Mouse (Mus musculus) cortical plate, adult 2 months (tissue): ENCODE results near the gene Dpy19l3. TPM values are rescaled to one million over a fixed set of nuclear protein-coding genes. Genes with fewer than 3 reads are reported as not detected.

Experiments
- H3K27ac ChIP-seq: fragments of 200-500 bp; 2 replicates; pipeline ENCODE4 v1.5.1; 2012; ENCODE audit warnings: low read length, control low read depth, inconsistent platforms; ENCODE audit not compliant: insufficient read depth
- H3K4me1 ChIP-seq: fragments of 200-500 bp; 2 replicates; pipeline ENCODE4 v1.6.1; 2011; ENCODE audit warnings: low read length; ENCODE audit not compliant: control insufficient read depth, insufficient read depth
- H3K4me3 ChIP-seq: fragments of 200-500 bp; 2 replicates; pipeline ENCODE4 v1.5.1; 2011; ENCODE audit warnings: mild to moderate bottlenecking, low read length, control low read depth; ENCODE audit not compliant: insufficient read depth
- CTCF ChIP-seq: fragments of 200-500 bp; IDR thresholded peaks from 2 replicates; pipeline ENCODE4 v1.5.1; 2011; ENCODE audit warnings: mild to moderate bottlenecking, control low read depth, low read length; ENCODE audit not compliant: insufficient read depth; ENCODE audit errors: extremely low read depth
- POLR2A ChIP-seq: fragments of 200-500 bp; IDR thresholded peaks from 2 replicates; pipeline ENCODE4 v1.6.1; 2011; ENCODE audit warnings: mild to moderate bottlenecking, low read length, control low read depth; ENCODE audit not compliant: insufficient read depth; ENCODE audit errors: extremely low read depth
- polyA plus RNA-seq: library from polyadenylated mRNA; depleted of rRNA; stranded (reverse); fragments of >200 nt; gene quantifications from 2 replicates; pipeline ENCODE4 v1.2.3, GENCODE M21; 2012

The Dpy19l3 gene
- polyA plus RNA-seq, 1 experiment = 21.3 TPM

GRCm38 (mm10) chr7:35668066-35669041 lies 85.9 kb downstream of the Dpy19l3 start:
- Histone ChIP-seq H3K4me3 (no peak overlapping the region), H3K4me1 (no peaks in the 10 kb centered on the region), H3K27ac (no peak overlapping the region; the same call in 1 of the 2 replicates)
- TF ChIP-seq CTCF (no peak), POLR2A (no peak)

- H3K4me1 ChIP-seq = no peaks in the 10 kb centered on the region
- H3K27ac ChIP-seq = no peak overlapping the region
- TF ChIP-seq POLR2A (no peak), CTCF (no peak)
- no peak overlapping the region for H3K4me3 ChIP-seq
These were observed 90.4 kb downstream of the Dpy19l3 start for GRCm38 (mm10) chr7:35663790-35664376.

GRCm38 (mm10) chr7:35659173-35659572 lies 95.1 kb downstream of the Dpy19l3 start:
- TF ChIP-seq POLR2A = no peak
- peak; percentile 44 for TF ChIP-seq CTCF
- Histone ChIP-seq H3K27ac (no peak overlapping the region), H3K4me3 (no peak overlapping the region), H3K4me1 (no peaks in the 10 kb centered on the region)

- no peak for TF ChIP-seq CTCF
- Histone ChIP-seq H3K27ac (no peak overlapping the region), H3K4me1 (no peaks in the 10 kb centered on the region), H3K4me3 (no peak overlapping the region)
These were observed 96.4 kb downstream of the Dpy19l3 start for GRCm38 (mm10) chr7:35657829-35658228.

GRCm38 (mm10) chr7:35651583-35652270 lies 102.5 kb downstream of the Dpy19l3 start:
- H3K27ac ChIP-seq = no peak overlapping the region
- no peaks in the 10 kb centered on the region for H3K4me1 ChIP-seq
- H3K4me3 ChIP-seq = no peak overlapping the region
- TF ChIP-seq CTCF (no peak), POLR2A (no peak)

- Histone ChIP-seq H3K4me3 (no peak overlapping the region), H3K4me1 (no peaks in the 10 kb centered on the region), H3K27ac (no peak overlapping the region)
- TF ChIP-seq CTCF (peak; percentile 81), POLR2A (no peak)
These were observed 103.4 kb downstream of the Dpy19l3 start for GRCm38 (mm10) chr7:35650716-35651410.

GRCm38 (mm10) chr7:35649071-35649470 lies 105.2 kb downstream of the Dpy19l3 start:
- Histone ChIP-seq H3K27ac (no peak overlapping the region), H3K4me3 (no peak overlapping the region), H3K4me1 (no peaks in the 10 kb centered on the region)
- TF ChIP-seq POLR2A = no peak
- TF ChIP-seq CTCF = no peak

- Histone ChIP-seq H3K4me3 (no peak overlapping the region), H3K27ac (no peak overlapping the region), H3K4me1 (no peaks in the 10 kb centered on the region)
- TF ChIP-seq CTCF (no peak), POLR2A (no peak)
These were observed 105.8 kb downstream of the Dpy19l3 start for GRCm38 (mm10) chr7:35648239-35649069.

GRCm38 (mm10) chr7:35647101-35647698 lies 107.1 kb downstream of the Dpy19l3 start, which contains the start of gene Pdcd5:
Gene Pdcd5 (minus strand): TSS chr7:35647521.
- no peaks in the 10 kb centered on the region for H3K4me1 ChIP-seq
- H3K27ac ChIP-seq = no peak within 1 kb of the TSS
- TF ChIP-seq POLR2A = no peak; the same call in 1 of the 2 replicates
- H3K4me3 ChIP-seq = peak within 1 kb of the TSS; percentile 62
